Mouse (Mus musculus): ENCODE results near the gene Rabgap1l.

Gene Rabgap1l

DNA sequence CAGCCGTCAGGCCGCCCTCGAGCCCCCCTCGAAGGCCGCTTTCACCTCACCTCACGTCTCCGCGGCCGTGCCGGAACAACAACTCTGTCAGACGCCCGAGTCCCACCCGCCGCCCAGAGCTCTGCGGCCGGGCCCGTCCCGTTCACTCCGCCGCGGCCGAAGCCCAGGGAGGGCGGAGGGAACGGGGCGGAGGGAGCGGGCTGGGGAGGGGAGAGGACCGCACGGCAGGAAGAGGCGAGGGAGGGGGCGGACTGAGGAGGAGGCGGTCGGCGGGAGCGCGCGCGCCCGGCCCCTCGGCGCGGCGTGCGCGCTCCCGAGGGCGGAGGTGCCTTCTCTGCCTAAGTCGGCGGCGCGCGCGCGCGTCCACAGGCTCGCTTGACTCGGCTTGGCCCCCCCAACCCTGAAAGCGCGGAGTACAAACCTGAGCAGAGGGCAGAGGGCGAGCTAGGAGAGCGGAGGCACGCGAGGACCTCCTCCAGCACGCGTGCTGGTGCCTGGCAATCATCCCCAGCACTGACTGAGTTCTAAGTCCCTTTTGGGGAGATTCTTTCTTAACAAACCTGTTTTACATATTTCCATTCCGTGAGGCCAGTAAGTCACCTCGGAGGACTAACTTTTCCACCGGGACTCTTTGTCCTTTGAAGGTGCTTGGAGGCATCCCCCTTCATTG, at the start of gene Rabgap1l:
Gene Rabgap1l (minus strand): TSS at position 526 of the 670 bp plus-strand sequence.
- DNase-seq = peak; percentile 90

DNA sequence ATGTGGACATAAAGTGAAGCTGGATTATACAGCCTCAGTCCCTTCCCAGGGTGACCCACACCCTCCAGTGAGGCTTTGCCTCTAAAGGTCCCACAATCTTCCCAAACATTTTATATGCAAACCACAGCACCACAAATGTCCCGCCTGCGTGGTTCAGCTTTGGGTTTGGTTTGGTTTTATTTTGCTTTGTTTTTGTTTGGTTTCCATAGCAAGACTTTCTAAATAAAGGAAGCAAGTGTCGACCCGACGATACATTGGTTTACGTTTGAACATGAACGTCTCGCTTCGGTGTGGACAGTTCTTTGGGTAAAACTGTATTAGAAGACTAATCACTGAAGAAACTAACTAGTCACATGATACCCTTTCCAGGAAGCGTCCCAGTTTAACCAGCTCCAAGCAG, 49.6 kb upstream of the Rabgap1l start:
- no peak for DNase-seq

DNA sequence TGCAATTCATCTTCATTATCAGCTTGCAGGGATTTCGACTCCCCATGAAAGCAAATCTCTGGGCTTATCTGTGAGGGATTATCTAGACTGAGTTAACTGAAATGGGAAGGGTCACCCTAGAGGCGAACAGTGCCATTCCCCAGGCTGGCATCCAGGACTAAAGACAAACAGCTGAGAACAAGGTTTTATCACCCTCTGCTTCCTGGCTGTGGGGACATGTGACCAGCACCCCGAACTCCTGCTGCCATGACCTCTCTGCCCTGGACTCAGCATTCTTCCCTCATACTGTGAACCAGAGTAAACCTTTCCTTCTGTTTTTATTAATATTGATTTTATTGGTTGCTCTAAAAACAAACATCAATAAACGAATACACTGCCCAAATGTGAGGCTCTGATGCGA, 47.6 kb upstream of the Rabgap1l start:
- DNase-seq = no peak

DNA sequence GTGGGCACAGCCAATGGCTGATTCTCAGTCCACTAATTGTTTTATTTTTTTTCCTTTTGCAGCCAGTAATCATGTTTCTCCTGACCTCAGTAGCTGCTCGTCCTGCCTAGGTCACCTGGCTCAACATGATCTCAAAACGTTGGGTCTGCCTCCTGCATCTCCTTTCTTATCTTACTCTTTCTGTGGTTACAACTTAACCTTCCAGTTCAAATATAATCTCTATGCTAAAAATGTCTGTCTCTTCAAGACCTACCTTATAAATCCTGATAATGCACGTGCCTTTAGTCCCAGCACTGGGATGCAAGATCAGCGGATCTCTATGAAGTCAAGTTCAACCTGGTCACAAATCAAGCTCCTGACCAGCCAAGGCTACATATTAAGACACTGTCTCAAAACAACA, 46.1 kb upstream of the Rabgap1l start:
- DNase-seq = no peak

DNA sequence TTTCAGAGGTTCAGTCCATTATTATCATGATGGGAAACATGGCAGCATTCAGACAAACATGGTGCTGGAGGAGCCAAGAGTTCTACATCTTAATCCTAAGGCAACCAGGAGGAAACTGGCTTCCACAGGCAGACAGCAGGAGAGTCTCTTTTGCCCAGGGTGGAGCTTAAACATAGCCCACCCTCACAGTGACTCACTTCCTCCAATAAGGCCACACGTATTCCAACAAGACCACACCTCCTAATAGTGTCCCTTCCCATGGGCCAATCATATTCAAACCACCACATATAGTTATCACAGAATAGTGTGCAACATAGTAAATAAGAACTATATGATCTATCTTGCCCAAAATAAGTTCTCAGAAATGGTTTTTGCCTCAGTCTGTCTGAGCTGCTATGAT, 41.4 kb upstream of the Rabgap1l start:
- no peak for DNase-seq

DNA sequence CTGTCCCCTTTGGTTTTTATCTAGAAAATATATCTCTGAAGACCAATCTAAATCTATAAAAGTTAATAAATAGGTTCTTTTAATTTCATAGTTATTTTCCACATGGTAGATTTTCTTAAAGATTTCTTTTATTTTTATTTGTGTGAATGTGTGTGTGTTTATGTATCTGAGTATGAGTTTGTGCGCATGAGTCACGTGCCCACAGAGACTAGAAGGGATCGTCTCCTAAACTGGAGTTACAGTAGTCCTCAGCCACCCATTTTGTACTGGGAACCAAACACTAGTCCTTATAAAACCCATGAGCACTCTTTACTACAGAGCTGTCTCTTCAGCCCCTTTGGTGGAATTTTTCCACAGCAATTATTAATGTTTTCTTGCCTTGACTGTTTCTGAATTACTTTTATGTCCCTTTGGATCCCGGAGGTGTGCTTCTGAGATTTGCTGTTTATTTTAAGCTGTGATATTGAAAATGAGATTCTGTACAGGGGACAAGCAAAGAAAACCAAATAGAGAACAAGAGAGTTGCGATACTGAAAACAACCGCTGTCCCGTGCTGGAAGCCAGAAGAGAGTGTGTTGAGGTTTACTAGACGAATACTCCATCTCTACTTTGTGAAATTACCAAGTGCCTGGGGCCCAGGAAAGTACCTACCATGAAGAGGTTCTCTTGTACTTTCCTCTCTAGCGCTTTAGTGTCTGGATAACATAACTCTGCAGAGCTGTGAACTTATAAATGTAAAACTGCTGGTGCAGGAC, 39.4 kb upstream of the Rabgap1l start:
- DNase-seq = no peak

DNA sequence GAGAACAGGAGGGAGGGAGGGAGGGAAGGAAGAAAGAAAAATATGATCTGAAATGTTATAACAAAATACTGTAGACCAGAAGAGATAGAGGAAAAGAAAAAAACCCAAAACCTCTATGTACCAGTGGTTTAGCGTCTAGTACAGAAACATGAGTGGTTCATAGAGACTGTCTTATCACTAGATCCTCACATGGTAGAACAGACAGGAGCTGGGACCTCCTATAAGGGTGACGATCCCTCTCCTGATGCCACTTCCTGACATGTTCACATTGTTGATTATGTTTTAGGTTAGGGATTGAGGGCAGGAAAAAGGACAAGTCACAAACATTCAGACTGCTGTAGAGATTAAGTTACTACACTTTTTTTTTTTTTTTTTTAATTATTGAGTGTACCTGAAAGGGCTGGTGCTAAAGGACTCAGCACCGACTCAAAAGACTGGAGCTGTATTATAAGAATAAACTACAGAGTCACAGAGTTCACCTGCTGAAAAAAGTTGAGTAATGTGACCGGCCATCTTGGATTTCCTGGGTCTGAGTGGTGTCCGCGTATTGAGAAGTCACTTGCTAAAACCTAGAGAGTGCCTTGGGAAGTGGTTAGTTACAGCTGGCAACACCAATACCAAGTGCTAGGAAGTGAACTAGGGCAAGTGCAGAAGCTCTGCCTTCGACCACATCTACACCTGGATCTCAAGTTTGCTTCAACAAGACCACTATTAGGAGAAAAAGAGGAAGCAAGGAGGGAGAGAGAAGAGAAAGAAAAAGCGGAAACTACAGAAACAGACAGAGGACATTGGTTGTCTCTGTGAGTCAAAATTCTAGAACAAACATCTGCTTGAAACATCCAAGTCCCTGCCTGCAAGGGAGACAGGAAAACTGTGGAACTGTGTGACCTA, 37.8 kb upstream of the Rabgap1l start:
- DNase-seq = no peak

DNA sequence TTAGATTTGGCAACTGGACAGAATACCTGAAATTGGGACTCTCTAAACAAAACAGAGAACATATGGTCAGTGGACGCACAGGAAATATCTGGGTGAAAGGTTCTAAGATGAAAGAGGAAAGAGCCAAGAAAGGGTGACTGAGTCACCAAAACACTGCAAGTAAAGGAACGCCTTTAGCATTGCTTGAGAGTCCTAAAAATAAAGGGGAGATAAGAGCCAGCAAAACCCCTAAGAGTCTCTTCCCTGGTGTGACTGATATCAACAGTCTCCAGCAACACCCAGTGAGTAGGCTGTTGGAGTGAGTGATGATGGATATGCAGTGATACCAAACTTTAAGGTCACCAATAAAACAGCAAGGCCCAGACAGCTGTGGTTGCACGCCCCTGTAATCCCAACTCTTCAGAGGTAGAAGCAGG, 32.4 kb upstream of the Rabgap1l start:
- peak; percentile 82 for DNase-seq

DNA sequence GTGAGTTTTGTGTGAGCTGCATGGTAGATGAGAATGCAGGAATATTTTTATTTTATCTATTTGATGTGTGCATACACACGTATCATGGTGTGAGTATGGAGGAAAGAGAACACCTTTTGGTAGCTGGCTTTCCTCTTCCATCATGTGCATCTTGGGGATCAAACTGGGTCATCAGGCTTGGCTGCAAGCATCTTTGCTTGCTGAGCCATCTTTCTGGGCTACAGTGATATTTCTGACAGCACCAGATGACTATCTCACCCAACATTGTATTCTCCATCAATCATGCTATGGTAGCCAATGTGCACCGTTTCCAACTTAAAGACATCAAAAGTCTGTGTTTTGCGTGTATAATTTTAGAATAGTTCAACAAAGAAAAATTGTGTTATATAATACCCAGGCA, 30.6 kb upstream of the Rabgap1l start:
- DNase-seq = peak; percentile 76

DNA sequence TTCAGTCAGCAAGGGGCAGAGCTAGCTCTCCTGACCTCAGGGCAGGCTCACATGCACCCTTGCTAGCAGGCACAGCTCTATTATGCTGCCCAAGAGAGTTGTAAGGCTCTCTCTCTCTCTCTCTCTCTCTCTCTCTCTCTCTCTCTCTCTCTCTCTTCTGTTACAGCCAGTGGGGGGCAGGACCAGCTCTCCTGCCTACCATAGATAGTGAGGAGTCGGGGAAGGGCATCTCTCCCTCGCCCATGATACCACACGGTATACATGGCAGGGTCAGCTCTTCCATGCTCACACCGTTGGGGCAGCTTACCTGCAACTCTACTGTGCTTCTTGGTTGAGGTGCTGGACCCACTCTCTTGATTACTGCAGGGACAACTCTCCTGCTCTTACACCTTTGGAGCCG, 21.2 kb upstream of the Rabgap1l start:
- DNase-seq = no peak

DNA sequence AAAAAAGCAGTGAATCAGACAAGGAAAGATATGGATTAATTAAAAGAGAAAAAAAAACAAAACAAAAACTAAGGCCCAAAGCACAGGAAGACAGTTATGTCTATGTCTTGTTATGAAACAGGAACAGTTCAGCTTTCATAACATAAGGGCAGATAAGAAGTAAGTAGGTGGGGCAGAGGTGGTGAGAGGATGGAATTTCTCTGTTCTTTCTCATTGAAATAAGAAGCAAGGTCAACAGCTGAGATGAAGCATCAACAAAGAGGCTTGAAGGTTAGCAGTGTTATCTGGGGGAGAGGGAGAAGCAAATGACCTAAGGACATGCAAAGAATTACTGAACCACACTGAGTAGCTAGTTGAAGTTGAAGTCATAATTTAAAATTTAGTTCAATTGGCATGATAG, 19.4 kb upstream of the Rabgap1l start:
- no peak for DNase-seq

DNA sequence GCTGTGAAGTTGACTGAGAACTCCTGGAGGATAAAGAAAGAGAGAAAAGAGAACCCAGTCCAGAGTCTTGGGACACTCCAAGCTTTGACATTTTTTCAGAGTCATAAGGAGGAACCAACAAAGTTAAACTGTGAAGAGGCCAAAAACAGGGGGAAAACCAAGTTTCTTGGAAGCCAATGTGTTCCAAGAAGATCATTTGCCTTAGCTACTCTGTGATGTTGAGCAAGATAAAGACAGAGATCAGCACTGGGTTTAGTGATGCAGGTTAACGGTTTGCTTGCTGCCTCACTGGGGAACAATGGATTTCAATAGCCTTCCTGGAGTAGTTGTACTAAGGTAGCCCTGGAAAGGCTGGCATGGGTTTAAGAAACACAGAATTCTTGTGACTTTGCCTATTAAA, 18.9 kb upstream of the Rabgap1l start:
- no peak for DNase-seq

DNA sequence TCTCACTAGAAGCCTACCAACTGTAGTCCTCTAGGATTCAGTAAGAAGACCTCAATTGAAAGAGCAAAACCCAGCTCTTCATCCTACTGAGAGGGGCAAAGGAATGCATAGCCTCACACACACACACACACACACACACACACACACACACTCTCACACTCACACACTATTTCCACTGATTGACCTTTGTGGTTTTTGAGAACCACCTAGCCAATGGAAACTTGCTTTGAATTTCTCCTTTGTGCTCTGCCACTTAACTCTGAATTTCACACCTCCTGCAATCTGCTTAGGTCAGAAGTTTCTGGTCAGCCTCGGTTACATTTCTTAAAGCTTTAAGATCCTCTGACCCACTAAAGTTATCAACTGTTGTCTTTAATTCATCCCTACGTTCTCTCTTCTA, 12.3 kb upstream of the Rabgap1l start:
- no peak for DNase-seq

DNA sequence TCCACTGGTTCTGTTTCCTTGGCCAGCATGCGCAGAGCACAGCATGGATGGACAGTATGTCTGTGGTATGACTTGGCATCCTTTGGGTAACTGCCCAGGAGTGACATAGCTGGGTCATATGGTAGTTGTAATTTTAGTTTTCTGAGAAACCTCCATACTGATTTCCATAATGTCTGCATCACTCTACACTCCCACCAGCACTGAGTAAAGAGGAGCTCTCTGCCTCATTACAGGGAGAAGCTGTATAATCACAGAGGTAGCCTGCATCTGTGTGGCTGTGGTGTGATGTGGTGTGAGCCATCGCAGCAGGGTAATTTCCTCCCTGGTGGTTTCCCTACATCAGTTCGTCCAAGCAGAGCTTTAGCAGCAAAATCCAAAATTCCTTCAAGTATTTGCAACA, 7.0 kb upstream of the Rabgap1l start:
- no peak for DNase-seq

DNA sequence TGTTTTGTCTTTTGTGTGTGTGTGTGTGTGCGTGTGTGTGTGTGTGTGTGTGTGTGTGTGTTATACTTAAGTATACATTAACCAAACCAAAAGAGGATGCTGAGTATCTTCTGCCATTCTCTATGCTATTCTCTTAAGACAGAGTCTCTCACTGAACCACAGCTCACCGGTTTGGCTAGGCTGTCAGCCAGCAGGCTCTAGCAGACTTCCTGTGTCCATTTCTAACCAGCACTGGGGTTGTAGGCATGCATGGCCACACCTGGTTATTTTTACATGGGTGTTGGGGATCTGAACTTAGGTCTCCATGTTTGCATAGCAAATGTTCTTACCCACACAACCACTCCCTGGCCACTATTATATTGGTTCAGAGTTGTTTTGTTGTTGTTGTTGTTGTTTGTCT, 2.0 kb upstream of the Rabgap1l start:
- DNase-seq = no peak

DNA sequence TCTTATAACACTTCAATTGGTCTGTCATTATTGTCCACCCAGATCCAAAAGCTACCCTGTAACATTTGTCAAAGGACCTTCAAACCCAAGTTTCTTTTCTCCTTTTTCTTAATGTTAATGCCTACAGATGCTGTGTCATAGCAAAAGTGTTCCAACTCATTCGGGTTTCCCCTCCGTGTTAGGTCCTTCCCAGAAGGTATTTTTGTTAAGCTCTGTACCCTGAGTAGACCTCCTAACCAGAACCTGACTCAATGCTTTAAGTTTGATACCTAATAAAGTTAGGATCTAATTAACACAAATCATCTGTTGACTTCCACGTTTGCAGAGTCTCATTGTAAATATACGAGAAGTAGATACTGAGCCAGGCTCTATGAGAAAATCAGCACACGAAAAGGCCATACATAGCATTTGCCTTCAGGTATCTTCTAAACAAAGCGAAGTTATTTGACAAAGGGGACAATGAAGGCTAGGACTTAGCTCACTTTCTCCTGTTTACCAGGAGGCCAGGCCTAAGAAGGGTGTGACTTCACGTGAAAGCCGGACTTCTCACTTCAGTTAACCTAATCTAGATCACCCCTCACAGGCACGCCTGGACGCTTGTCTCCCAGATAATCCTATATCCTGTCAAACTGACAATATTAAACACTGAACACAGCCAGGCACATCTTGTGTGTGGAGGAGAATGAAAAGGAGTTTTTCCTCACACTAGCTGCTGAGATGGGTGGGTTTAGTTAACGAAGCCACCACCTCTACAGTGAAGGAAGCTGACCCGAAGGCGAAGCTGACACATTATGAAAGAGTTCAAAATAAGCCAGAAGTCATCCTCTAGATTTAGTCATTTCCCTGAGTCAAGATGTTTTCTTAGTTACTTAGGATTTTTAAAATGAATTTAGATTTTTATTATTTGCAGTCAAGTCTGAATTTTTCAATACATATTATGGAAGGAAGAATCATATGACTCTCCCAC, 1.1 kb upstream of the Rabgap1l start:
- no peak for DNase-seq

DNA sequence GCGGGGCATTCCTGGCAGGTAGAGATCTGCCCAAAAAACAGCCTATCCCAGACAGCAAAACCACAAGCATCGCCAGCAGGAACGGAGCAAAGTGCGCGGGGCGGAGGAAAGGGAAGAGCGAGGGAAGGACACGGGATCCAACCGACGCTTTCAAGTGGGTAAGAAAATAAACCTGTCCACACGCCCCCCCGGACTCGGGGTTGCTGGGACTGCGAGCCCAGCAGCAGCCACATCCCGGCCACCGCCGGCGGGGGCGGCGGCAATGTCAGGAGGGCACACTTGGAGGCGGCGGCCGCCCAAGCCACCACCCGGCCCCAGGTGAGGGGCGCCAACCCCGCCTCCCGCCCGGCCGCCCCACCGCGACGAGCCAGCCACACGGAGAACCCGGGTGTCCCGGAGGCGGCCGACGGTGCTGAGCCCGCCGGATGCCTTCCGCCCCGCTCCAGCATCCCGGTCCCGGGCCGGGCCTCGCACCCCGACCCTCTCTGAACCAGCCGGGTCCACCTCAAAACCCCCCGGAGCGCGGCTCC, 790 bp downstream of the Rabgap1l start:
- no peak for DNase-seq

DNA sequence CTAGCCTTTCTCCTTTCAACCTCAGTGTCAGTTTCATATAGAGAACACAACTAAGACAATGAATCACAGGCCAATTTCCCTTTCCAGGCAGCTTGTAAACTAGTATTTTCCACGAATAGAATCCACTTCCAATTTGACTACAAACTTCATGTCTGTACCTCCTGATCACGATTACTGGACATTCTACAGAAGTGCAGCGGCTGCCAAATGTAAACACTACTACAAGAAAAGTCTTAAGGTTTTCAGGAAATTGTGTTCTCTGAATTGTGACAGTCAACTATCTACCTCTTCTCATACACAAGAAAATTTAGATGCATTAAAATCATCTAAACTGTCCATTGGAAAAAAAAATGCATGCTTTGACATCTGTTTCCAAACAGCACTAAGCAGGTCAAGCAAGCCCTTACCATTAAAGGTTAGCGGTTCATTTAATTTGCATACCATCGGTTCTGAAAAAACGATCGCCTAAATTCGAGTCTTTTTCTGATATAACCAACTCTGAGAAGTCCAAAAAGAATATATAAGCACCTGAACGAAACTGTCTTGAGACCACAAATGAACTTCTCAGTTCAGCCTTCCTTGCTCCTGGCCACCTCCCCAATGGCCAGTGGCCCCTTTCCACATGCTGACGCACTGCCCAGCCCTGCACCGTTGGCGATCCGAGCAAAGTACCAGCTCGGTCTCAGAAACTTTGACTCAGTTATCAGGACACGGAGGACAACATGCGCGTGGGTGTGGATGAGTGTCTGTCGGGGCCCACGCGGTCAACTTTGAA, 1.4 kb downstream of the Rabgap1l start:
- DNase-seq = no peak

DNA sequence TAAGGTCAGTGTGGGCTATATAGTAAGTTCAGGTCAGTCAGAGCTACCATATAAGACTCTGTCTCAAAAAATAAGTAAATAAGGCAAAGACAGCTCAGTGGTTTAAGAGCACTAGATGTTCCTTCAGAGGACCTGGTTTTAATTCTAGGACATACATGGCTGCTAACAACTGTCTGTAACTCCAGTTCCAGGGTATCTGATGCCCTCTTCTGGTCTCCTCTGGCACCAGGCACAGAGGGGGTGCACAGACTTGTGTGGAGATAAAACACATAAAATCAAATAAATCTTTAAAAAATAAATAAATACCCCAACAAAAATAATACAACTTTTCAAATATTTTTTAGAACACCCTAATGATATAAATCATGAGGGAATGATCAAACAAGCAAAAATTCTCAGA, 2.4 kb downstream of the Rabgap1l start:
- DNase-seq = no peak

DNA sequence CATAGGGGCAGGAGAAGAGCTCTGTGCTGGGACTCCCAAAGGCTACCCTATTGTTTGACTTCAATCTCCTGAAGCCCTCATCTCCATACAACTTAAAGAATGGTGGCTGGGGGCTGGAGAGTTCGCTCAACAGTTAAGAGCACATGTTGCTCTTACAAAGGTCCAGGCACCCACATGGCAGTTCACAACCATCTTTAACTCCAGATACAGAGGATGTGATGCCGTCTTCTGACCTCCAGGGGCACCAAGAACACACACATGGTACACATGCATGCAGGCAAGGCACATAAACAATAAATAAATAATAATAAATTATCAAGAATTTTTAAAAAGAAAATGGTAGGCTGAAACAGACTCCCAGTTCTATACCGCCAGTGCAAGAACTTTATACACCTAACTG, 3.1 kb downstream of the Rabgap1l start:
- DNase-seq = no peak

DNA sequence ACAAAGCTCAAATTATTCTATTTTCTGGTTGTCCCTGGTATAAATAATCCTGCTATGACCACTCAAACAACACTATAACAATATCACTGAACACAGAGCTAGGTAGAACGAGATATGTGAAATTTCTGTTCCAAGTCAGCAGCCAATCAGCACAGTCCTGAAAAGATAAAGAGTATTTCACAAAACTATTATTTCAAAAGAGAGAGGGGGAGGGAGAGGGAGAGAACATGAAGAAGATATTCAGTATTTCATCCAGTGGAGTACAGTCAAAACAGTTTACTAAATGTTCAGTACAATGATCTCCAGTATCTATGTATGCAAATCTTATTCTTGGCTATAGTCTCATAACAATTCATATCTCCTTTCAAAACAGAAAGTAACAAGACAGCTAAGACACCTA, 5.1 kb downstream of the Rabgap1l start:
- DNase-seq = no peak

All from cerebellum, adult 9-11 months (tissue).